Mouse (Mus musculus) liver, embryonic 13.5 days (tissue): ENCODE data around the gene Rcbtb2. TPM values are rescaled to one million over a fixed set of nuclear protein-coding genes. Genes with fewer than 3 reads are reported as not detected.

ENCODE experiments used
- ATAC-seq: fragments of 200-750 bp; cut with Nextera tagmentation; 2 replicates; pipeline ENCODE4 v1.8.0; 2017; ENCODE audit warnings: low read depth, mild to moderate bottlenecking, moderate number of reproducible peaks, moderate library complexity
- DNase-seq: peaks from one replicate; pipeline ENCODE4 v3.0.0; 2022
- H3K27ac ChIP-seq: fragments of 300-500 bp; sonication (generic); 2 replicates; pipeline ENCODE4 v1.5.1; 2015; ENCODE audit warnings: moderate library complexity, mild to moderate bottlenecking, inconsistent platforms
- H3K27me3 ChIP-seq: fragments of 300-500 bp; sonication (generic); 2 replicates; pipeline ENCODE4 v1.6.1; 2015; ENCODE audit warnings: mild to moderate bottlenecking, inconsistent platforms
- H3K36me3 ChIP-seq: fragments of 300-500 bp; sonication (generic); 2 replicates; pipeline ENCODE4 v1.6.1; 2015; ENCODE audit warnings: mild to moderate bottlenecking, inconsistent platforms
- H3K4me1 ChIP-seq: fragments of 300-500 bp; sonication (generic); replicated peaks from 2 replicates; pipeline ENCODE4 v1.6.1; 2015; ENCODE audit warnings: inconsistent platforms
- H3K4me2 ChIP-seq: fragments of 300-500 bp; sonication (generic); 2 replicates; pipeline ENCODE4 v1.6.1; 2015; ENCODE audit warnings: inconsistent platforms, mild to moderate bottlenecking, moderate library complexity
- H3K4me3 ChIP-seq: fragments of 300-500 bp; sonication (generic); replicated peaks from 2 replicates; pipeline ENCODE4 v1.5.1; 2015; ENCODE audit warnings: mild to moderate bottlenecking, inconsistent platforms
- H3K9ac ChIP-seq: fragments of 300-500 bp; sonication (generic); 2 replicates; pipeline ENCODE4 v1.6.1; 2015; ENCODE audit warnings: mild to moderate bottlenecking, inconsistent platforms
- H3K9me3 ChIP-seq: fragments of 300-500 bp; sonication (generic); replicated peaks from 2 replicates; pipeline ENCODE4 v1.6.1; 2016; ENCODE audit warnings: inconsistent platforms
- WGBS: fragments of 180-500 bp; shearing (Covaris S2); methylation state at CpG from one replicate; pipeline ENCODE4 v1.1.7; 2015; ENCODE audit not compliant: insufficient replicate concordance; 5-methylcytosine and 5-hydroxymethylcytosine counted together
- polyA plus RNA-seq: library from polyadenylated mRNA; unstranded; fragments of >200 nt; fragmentation: Nextera tagmentation; extraction: Ambion mirVana; gene quantifications from 2 replicates; pipeline ENCODE4 v1.2.1, GENCODE M21; 2015

Rcbtb2 gene
- polyA plus RNA-seq, 1 experiment from 2014 or later = 20.2 TPM

DNA sequence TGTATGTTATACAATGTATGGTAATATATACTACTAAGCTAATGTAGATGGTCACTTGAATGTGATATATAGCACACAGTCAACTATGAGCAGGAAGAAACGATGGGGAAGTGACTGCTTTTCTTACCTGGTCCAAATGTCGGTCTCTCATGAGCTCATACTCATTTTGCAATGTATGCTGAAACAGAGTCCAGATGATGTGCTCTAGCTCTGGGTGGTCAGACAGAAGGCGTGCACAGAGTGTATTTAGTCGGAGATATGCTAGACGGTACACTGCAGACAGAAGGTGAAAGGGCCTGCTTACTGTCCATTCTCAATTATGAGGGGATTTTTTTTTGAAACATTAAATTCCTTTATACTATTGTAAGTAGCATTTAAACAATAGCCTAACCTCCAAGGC lies 88.6 kb downstream of the Rcbtb2 start:
- Histone ChIP-seq H3K4me2 (no peak overlapping the region), H3K36me3 (peaks cover 55% of the 10 kb centered on the region), H3K4me1 (peaks cover 5% of the 10 kb centered on the region; the same call in 1 of the 2 replicates), H3K4me3 (no peak overlapping the region), H3K27ac (no peak overlapping the region), H3K27me3 (no peaks in the 10 kb centered on the region), H3K9me3 (no peaks in the 10 kb centered on the region), H3K9ac (no peak overlapping the region)
- 82% methylated on average over 5 of the region's 5 CpGs for WGBS
- ATAC-seq = no peak
- no peak for DNase-seq

DNA sequence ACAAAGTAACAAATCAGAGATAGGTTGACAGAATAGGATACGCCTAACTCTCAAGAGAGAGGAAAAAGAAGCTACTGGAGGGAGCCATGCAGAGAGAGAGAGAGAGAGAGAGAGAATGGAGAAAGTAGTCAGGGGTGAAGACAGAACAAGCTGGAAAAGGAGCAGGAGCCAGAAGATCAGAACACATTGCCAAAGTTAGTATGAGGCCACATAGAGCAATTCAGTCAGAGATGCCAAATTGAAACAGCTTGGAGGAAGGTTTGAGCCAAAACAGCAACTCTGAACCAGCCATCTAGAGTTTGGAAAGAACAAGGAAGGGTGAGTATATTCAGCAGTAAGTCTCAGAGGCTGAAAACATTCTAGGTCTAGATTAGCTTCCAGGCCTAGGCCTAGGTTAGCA lies 94.2 kb downstream of the Rcbtb2 start:
- Histone ChIP-seq H3K27ac (no peak overlapping the region), H3K4me2 (no peak overlapping the region), H3K36me3 (peaks cover 39% of the 10 kb centered on the region), H3K9me3 (no peaks in the 10 kb centered on the region), H3K4me3 (no peak overlapping the region), H3K9ac (no peak overlapping the region), H3K4me1 (no peaks in the 10 kb centered on the region), H3K27me3 (no peaks in the 10 kb centered on the region)
- ATAC-seq (no peak), DNase-seq (no peak)
- 91% methylated on average over 1 of the region's 1 CpGs for WGBS

DNA sequence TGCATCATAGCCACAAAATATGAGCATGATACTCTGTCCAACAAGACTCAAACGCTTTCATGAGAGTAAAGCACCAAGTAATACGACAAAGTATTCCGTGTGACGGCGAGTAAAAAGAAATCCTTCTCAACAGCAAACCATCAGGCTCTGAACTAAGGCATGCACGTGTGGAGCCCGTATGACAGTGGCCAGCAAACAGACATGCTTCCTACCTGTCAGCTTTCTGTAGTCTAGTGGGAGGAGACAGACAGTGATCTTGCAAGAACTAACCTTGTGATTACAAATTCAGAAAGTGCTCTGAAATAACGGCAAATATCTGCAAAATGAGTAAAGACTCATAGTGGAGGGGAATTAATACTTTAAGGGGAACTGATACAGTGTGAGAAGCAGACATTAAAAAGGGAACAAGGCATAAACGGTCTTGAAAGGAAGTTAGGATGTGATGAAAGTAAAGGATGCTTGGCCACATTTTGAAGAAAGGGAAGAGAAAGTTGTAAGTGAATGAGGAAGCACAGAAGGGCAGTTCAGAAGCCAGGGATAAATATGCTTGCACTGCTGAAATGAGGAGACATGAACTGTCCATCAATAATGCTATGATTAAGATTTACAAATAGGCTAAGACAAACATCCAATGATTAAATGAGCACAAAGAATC lies 99.6 kb downstream of the Rcbtb2 start:
- Histone ChIP-seq H3K4me2 (no peak overlapping the region), H3K9ac (no peak overlapping the region), H3K36me3 (no peaks in the 10 kb centered on the region; the same call in 1 of the 2 replicates), H3K27me3 (no peaks in the 10 kb centered on the region), H3K27ac (no peak overlapping the region), H3K4me3 (no peak overlapping the region), H3K4me1 (no peaks in the 10 kb centered on the region), H3K9me3 (no peaks in the 10 kb centered on the region)
- DNase-seq (no peak), ATAC-seq (no peak)
- WGBS = 63% methylated on average over 9 of the region's 9 CpGs

DNA sequence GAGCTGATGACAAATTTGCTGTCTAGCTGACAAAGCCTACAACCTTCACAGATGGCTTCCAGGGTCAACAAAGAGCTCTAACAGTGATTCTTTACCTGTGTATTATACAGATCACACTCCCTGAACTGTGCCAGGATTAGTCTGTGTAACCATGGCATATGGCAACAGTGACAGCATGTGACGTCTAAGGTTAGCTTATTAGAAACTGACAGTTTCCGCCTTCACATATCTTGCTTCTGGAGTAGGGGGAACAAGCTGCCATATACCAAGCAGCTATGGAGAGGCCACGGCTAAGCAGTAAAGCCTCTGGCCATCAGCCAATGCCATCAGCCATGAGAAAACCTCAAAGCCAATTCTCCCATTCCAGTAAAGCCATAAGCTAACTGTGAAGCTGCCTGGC lies 103.5 kb downstream of the Rcbtb2 start:
- WGBS = 82% methylated on average over 3 of the region's 3 CpGs
- Histone ChIP-seq H3K9ac (no peak overlapping the region), H3K4me1 (no peaks in the 10 kb centered on the region; the same call in 1 of the 2 replicates), H3K27ac (no peak overlapping the region), H3K36me3 (peaks cover 15% of the 10 kb centered on the region), H3K4me2 (no peak overlapping the region), H3K27me3 (no peaks in the 10 kb centered on the region), H3K4me3 (no peak overlapping the region), H3K9me3 (no peaks in the 10 kb centered on the region)
- ATAC-seq (no peak), DNase-seq (no peak)

DNA sequence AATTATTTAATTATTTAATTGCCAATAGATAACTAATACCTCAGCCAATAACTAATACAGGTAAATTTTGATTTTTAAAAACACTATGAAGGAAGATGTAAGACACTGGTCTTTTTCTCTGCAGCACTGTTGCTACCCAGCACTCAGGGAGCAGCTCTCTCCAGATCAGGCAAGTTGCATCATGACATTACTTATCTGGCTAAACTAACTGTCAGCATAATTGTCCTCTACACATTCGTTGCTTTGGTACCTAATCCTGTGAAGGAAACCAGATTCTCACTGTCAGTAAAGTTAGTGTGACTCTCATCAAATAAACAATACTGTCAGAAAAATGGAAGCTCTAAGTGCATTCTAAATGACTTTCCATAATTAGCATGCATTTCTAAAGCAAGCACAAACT lies 104.0 kb downstream of the Rcbtb2 start:
- no peak for DNase-seq
- Histone ChIP-seq H3K4me1 (peaks cover 3% of the 10 kb centered on the region; the same call in 1 of the 2 replicates), H3K4me3 (no peak overlapping the region), H3K36me3 (peaks cover 15% of the 10 kb centered on the region), H3K4me2 (no peak overlapping the region), H3K9ac (no peak overlapping the region), H3K27ac (no peak overlapping the region), H3K9me3 (no peaks in the 10 kb centered on the region), H3K27me3 (no peaks in the 10 kb centered on the region)
- 16% methylated on average over 1 of the region's 1 CpGs for WGBS
- no peak for ATAC-seq

DNA sequence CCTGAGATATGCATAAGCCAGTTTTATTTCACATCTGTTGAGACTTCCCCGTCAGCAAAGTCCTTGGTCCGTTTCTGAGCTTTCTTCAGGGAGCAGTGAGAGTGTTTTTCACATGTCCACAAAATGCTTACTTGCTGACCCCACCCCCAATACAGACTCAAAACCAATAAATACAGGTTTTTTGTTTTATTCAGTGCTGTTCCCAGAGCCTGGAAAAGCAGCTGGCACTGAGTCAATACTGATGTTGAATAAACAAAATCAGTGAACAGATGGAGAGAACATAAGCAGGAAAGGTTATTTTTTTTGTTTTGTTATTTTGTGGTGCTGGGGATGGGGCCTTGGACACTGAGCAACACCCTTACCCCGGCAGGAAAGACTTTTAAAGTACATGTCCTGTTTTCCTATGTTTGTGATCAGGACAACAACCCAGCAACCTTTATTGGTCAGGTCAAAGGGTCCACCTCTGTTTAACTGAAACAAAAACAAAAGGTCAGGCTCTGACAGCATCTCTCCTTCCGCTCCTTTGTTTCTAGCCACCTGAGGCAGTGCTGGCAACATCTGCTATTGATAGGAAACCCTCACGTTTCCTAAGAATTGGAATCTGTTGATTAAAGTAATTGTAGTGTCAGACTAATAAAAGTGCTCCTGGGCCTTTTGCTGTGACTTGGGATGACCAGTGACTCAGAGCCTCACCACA lies 108.6 kb downstream of the Rcbtb2 start:
- no peaks in the 10 kb centered on the region for H3K9me3 ChIP-seq
- peaks cover 18% of the 10 kb centered on the region for H3K36me3 ChIP-seq
- no peak for ATAC-seq
- H3K4me1 ChIP-seq = peaks cover 21% of the 10 kb centered on the region
- H3K27me3 ChIP-seq = no peaks in the 10 kb centered on the region
- no peak for DNase-seq
- no peak overlapping the region for H3K9ac ChIP-seq
- 68% methylated on average over 5 of the region's 5 CpGs for WGBS
- H3K27ac ChIP-seq = no peak overlapping the region
- no peak overlapping the region for H3K4me3 ChIP-seq
- H3K4me2 ChIP-seq = no peak overlapping the region

DNA sequence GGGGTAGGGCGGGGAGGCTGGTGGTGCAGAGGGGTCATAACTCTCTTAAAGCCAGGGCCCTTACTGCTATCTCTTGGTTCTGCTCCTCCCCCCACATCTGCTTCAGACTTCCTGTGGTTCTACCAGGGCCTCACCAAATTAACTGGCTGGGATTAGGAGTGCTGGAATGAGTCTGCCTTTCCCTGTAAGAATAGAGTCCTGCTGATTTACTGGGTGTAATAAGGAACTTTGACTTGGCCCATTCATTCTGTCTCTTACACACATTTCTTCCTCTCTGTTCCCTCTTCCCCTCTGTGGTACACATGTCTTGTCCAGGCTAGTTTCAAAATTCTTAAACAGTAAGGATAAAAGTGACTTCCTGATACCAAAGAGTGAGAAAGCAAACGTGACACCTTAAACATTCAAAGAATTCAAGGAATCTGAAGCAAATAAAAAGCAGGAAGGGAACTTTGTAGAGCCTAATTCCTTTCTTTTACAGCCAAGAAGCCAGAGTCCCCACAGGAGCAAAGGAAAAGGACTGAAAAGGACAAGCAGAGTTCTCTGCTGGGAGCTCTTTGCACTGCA lies 111.7 kb downstream of the Rcbtb2 start:
- WGBS = 18% methylated on average over 2 of the region's 2 CpGs
- ATAC-seq = peak; percentile 62
- peaks cover 18% of the 10 kb centered on the region for H3K36me3 ChIP-seq
- no peaks in the 10 kb centered on the region for H3K27me3 ChIP-seq
- H3K4me3 ChIP-seq = no peak overlapping the region
- no peaks in the 10 kb centered on the region for H3K9me3 ChIP-seq
- H3K9ac ChIP-seq = no peak overlapping the region
- DNase-seq = no peak
- peak overlapping the region; percentile 78 for H3K27ac ChIP-seq
- H3K4me2 ChIP-seq = peak overlapping the region; percentile 37
- peaks cover 34% of the 10 kb centered on the region for H3K4me1 ChIP-seq

DNA sequence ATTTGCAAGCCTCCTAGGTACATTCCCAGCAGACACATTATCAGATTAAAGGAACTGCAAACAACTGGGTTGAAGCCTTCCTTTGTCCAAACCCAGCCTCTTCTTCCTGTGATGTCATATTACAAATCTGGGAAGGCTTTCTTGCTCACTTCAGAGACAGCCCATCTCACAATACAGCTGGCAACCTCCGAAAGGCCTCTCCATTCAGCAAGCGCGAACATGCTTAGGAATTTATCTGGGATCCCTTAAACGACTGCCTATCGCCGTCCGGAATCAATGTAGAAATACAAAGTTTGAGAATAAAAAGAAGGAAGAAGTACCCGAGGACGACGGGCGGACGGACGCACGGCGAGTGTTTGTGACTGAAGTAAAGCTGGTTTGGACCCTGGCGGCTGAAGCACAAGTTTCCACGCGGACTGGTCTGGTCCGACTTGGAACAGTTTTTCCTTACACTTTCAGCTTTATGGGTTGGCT lies 115.0 kb downstream of the Rcbtb2 start, which contains the start of gene Lpar6:
Lpar6 (plus strand) TSS at position 48 of the 474 bp plus-strand sequence.
- Histone ChIP-seq H3K4me1 (peaks cover 31% of the 10 kb centered on the region), H3K27me3 (no peaks in the 10 kb centered on the region), H3K9me3 (no peaks in the 10 kb centered on the region), H3K9ac (peak within 1 kb of the TSS; percentile 59), H3K4me3 (peak within 1 kb of the TSS; percentile 57), H3K27ac (peak within 1 kb of the TSS; percentile 78), H3K36me3 (peaks cover 11% of the 10 kb centered on the region), H3K4me2 (peak within 1 kb of the TSS; percentile 55)
- ATAC-seq (0 out of 2 replicates have a peak, but pooled peaks have one; percentile 32), DNase-seq (no peak)
- WGBS = 2% methylated on average over 19 of the region's 19 CpGs

DNA sequence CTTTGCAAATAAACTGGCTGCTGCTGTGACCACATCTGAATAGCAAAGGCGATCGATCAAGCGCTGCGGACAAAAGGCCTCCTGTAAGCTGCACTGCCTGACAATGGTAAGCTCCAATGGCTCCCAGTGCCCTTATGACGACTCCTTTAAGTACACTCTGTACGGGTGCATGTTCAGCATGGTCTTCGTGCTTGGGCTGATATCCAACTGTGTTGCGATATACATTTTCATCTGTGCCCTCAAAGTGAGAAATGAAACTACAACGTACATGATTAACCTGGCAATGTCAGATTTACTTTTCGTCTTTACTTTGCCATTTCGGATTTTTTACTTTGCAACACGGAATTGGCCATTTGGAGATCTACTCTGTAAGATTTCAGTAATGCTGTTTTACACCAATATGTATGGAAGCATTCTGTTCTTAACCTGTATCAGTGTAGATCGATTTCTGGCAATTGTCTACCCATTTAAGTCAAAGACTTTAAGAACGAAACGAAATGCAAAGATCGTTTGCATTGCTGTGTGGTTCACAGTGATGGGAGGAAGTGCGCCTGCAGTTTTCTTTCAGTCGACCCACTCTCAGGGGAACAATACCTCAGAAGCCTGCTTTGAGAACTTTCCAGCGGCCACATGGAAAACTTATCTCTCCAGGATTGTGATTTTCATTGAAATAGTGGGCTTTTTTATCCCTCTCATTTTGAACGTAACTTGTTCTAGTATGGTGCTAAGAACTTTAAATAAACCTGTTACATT lies 115.8 kb downstream of the Rcbtb2 start:
- H3K9me3 ChIP-seq = no peaks in the 10 kb centered on the region
- peak; percentile 20 for DNase-seq
- peak; percentile 70 for ATAC-seq
- peak overlapping the region; percentile 57 for H3K4me3 ChIP-seq
- H3K9ac ChIP-seq = peak overlapping the region; percentile 59
- H3K27me3 ChIP-seq = no peaks in the 10 kb centered on the region
- peaks cover 31% of the 10 kb centered on the region for H3K4me1 ChIP-seq
- peaks cover 11% of the 10 kb centered on the region for H3K36me3 ChIP-seq
- peak overlapping the region; percentile 78 for H3K27ac ChIP-seq
- WGBS = under 1% methylated on average over 20 of the region's 20 CpGs
- H3K4me2 ChIP-seq = peak overlapping the region; percentile 55

DNA sequence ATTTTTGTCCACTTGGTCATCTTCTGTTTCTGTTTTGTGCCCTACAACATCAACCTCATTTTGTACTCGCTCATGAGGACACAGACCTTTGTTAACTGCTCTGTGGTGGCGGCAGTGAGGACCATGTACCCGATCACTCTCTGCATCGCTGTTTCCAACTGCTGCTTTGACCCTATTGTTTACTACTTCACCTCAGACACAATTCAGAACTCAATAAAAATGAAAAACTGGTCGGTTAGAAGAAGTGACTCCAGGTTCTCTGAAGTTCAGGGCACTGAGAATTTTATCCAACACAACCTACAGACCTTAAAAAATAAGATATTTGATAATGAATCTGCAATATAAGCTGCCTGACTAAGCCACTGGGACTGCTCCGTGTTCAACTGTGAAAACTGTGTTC lies 116.5 kb downstream of the Rcbtb2 start:
- peak overlapping the region; percentile 55 for H3K4me2 ChIP-seq
- peak overlapping the region; percentile 59 for H3K9ac ChIP-seq
- peaks cover 13% of the 10 kb centered on the region for H3K36me3 ChIP-seq
- no peak for ATAC-seq
- no peaks in the 10 kb centered on the region for H3K9me3 ChIP-seq
- no peaks in the 10 kb centered on the region for H3K27me3 ChIP-seq
- peak overlapping the region; percentile 57 for H3K4me3 ChIP-seq
- H3K4me1 ChIP-seq = peaks cover 28% of the 10 kb centered on the region
- WGBS = 1% methylated on average over 6 of the region's 6 CpGs
- peak overlapping the region; percentile 24; the same call in 1 of the 2 replicates for H3K27ac ChIP-seq
- DNase-seq = no peak

DNA sequence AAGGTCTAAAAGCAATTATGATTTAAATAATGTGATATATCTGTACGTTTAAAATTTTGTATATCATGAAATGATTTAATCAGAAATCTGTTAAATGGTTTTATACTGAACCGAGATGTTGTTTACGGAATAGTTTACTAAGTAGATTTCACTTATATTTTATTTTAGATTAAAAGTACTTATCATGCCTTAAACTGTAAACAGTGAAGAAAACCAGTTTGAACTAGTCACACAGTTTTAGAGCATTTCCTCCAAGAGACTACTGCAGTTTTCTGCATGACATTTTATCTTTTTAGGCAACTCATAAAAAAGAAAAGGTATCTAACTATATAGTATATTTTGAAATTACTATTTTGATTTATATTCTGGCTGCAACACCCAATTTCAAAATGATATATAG lies 117.0 kb downstream of the Rcbtb2 start:
- Histone ChIP-seq H3K9me3 (no peaks in the 10 kb centered on the region), H3K9ac (no peak overlapping the region), H3K27me3 (no peaks in the 10 kb centered on the region), H3K4me2 (no peak overlapping the region), H3K4me1 (peaks cover 22% of the 10 kb centered on the region), H3K36me3 (peaks cover 19% of the 10 kb centered on the region), H3K4me3 (no peak overlapping the region), H3K27ac (no peak overlapping the region)
- DNase-seq (no peak), ATAC-seq (no peak)
- WGBS = 47% methylated on average over 3 of the region's 3 CpGs
